Mouse (Mus musculus) liver, embryonic 12.5 days (tissue): ENCODE measurements at regions not wholly inside any gene's neighbourhood (a gene's known extent, or its start where the extent isn't known, plus 50 kb on each side); places are given as distances from the start of the nearest gene placed in this dataset.

Experiments used
- ATAC-seq: fragments of 200-750 bp; cut with Nextera tagmentation; 2 replicates; pipeline ENCODE4 v1.8.0; 2017; ENCODE audit warnings: moderate number of reproducible peaks, mild to moderate bottlenecking, moderate library complexity
- H3K27ac ChIP-seq: fragments of 300-500 bp; sonication (generic); 2 replicates; pipeline ENCODE4 v1.5.1; 2016; ENCODE audit warnings: mild to moderate bottlenecking
- H3K27me3 ChIP-seq: fragments of 300-500 bp; sonication (generic); replicated peaks from 2 replicates; pipeline ENCODE4 v1.6.1; 2016; ENCODE audit warnings: mild to moderate bottlenecking, moderate library complexity
- H3K36me3 ChIP-seq: fragments of 300-500 bp; sonication (generic); 2 replicates; pipeline ENCODE4 v1.6.1; 2016; ENCODE audit warnings: mild to moderate bottlenecking, moderate library complexity
- H3K4me1 ChIP-seq: fragments of 300-500 bp; sonication (generic); 2 replicates; pipeline ENCODE4 v1.6.1; 2016
- H3K4me2 ChIP-seq: fragments of 300-500 bp; sonication (generic); 2 replicates; pipeline ENCODE4 v1.6.1; 2016; ENCODE audit warnings: mild to moderate bottlenecking, moderate library complexity
- H3K4me3 ChIP-seq: fragments of 300-500 bp; sonication (generic); 2 replicates; pipeline ENCODE4 v1.5.1; 2016; ENCODE audit warnings: mild to moderate bottlenecking, moderate library complexity
- H3K9ac ChIP-seq: fragments of 300-500 bp; sonication (generic); 2 replicates; pipeline ENCODE4 v1.6.1; 2016; ENCODE audit warnings: mild to moderate bottlenecking, moderate library complexity
- H3K9me3 ChIP-seq: fragments of 300-500 bp; sonication (generic); replicated peaks from 2 replicates; pipeline ENCODE4 v1.6.1; 2016; ENCODE audit warnings: mild to moderate bottlenecking, moderate library complexity
- WGBS: fragments of 180-500 bp; shearing (Covaris S2); methylation state at CpG from one replicate; pipeline ENCODE4 v1.1.7; 2016; ENCODE audit not compliant: insufficient replicate concordance; 5-methylcytosine and 5-hydroxymethylcytosine counted together

DNA sequence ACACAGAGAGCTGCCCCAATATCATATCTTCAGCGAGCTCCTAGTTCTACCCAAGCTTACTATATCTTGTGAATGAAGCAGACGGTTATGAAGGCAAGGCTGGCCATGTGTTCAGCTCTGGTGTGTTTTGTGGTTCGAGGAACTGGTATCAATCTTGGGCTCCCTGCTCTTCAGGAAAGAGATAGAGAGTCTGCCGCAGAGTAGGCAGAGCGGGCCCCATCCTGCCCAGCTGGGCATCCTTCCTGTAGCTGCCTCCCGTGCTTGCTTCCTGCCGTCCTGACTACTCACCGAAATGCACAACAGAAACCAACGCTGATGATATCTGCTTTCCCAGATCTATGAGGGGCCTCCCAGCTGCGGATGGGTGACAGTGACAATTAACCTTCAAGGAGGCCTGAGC, 60.3 kb downstream of the Snrpe start:
- Histone ChIP-seq H3K9me3 (no peaks in the 10 kb centered on the region), H3K27me3 (no peaks in the 10 kb centered on the region), H3K9ac (no peak overlapping the region), H3K4me2 (0 out of 2 replicates have a peak overlapping the region, but pooled peaks have one; percentile 15), H3K27ac (no peak overlapping the region), H3K36me3 (no peaks in the 10 kb centered on the region), H3K4me3 (no peak overlapping the region), H3K4me1 (peaks cover 4% of the 10 kb centered on the region; the same call in 1 of the 2 replicates)
- WGBS, result 18% methylated on average over 10 of the region's 10 CpGs
- ATAC-seq, result peak; percentile 24; the same call in 1 of the 2 replicates

DNA sequence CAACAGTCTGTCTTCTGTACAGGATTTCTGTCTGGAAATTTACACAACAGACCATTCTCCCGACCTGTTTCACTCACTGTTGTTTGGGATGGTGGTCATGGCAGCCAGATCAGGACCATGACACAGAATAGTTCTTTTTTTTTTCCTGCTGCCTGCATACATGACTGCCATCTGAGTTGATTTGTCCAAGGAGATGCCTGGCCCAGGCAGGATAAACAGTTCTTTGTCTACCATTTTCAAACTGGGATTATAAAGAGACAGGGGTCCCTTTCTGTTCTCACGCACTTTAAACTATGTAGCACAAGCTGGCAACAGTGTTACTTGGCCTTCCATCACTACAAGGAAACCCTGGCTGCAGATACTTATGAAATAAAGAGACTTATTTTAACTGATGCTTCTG, 61.1 kb downstream of the Snrpe start:
- no peaks in the 10 kb centered on the region for H3K36me3 ChIP-seq
- H3K27ac ChIP-seq, result no peak overlapping the region
- H3K9me3 ChIP-seq, result no peaks in the 10 kb centered on the region
- 56% methylated on average over 2 of the region's 2 CpGs for WGBS
- no peak overlapping the region for H3K4me3 ChIP-seq
- ATAC-seq, result no peak
- H3K27me3 ChIP-seq, result no peaks in the 10 kb centered on the region
- no peak overlapping the region for H3K9ac ChIP-seq
- H3K4me1 ChIP-seq, result peaks cover 4% of the 10 kb centered on the region; the same call in 1 of the 2 replicates
- no peak overlapping the region for H3K4me2 ChIP-seq

DNA sequence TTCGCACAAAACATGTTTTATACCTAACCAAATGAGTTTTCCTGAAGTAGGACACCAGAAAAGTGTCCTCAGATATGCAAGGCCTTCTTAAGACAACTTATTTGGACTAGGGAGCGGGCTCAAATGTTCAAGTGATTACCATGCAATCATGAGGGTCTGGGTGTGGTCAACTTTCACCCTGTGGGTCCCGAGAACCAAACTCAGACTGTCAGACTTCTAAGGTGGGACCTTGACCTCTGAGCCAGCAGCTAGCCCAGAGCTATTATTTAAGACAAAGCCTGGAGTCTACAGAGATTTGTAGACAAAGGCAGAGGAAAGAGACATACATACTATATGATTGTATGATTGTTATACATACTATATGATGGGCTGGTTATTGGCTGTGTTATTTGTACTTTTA, 62.5 kb downstream of the Snrpe start:
- Histone ChIP-seq H3K4me1 (peaks cover 4% of the 10 kb centered on the region; the same call in 1 of the 2 replicates), H3K4me3 (no peak overlapping the region), H3K27me3 (no peaks in the 10 kb centered on the region), H3K9me3 (no peaks in the 10 kb centered on the region), H3K36me3 (no peaks in the 10 kb centered on the region), H3K4me2 (no peak overlapping the region), H3K9ac (no peak overlapping the region), H3K27ac (no peak overlapping the region)
- no peak for ATAC-seq
- 58% methylated on average over 3 of the region's 3 CpGs for WGBS

DNA sequence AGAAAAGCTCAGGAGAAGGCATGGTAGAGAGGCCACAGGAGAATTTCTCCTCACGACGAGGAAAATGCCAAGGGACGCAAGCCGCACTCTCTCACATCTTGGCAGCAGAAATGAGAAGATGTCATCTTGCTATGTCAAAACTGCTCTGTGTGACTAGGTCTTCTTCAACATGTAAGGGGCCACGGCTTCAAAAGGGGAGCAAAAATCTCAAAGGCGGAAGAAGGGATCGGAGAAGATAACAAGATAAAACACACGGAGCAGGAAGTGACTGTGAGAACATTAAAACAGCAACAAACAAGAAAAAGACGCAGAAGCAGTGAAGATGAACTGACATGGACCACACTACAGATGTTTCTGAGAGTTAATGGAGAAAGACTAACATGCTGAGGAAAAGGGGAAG, 65.1 kb downstream of the Snrpe start:
- H3K36me3 ChIP-seq, result no peaks in the 10 kb centered on the region
- no peaks in the 10 kb centered on the region for H3K9me3 ChIP-seq
- no peak overlapping the region for H3K4me2 ChIP-seq
- 51% methylated on average over 9 of the region's 9 CpGs for WGBS
- H3K27me3 ChIP-seq, result no peaks in the 10 kb centered on the region
- no peak overlapping the region for H3K9ac ChIP-seq
- ATAC-seq, result no peak
- H3K4me1 ChIP-seq, result peaks cover 3% of the 10 kb centered on the region; the same call in 1 of the 2 replicates
- no peak overlapping the region for H3K4me3 ChIP-seq
- H3K27ac ChIP-seq, result no peak overlapping the region

DNA sequence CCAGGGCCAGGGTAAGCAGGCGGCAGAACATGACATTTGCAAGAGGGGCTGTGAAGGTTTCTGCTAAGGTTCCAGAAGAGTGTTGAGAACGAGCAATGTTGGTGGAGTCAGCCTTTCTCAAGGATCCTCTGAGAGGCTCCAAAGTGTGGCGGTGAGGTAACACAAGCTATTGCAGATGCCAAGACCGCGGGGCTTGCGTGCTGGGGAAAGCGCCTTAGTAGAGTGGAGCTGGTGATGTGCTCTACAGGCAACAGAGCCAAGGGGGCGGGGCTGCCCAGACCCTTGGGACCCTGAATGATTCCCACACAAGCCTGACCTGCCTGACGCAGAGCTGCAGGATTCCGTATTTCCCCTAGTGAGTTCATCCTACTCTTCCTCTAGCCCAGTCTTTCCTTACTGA, 66.3 kb downstream of the Snrpe start:
- no peak overlapping the region for H3K9ac ChIP-seq
- no peaks in the 10 kb centered on the region for H3K27me3 ChIP-seq
- no peak overlapping the region for H3K4me3 ChIP-seq
- H3K4me2 ChIP-seq, result no peak overlapping the region
- no peaks in the 10 kb centered on the region for H3K36me3 ChIP-seq
- ATAC-seq, result no peak
- WGBS, result 76% methylated on average over 10 of the region's 10 CpGs
- H3K4me1 ChIP-seq, result no peaks in the 10 kb centered on the region
- H3K9me3 ChIP-seq, result no peaks in the 10 kb centered on the region
- H3K27ac ChIP-seq, result no peak overlapping the region

DNA sequence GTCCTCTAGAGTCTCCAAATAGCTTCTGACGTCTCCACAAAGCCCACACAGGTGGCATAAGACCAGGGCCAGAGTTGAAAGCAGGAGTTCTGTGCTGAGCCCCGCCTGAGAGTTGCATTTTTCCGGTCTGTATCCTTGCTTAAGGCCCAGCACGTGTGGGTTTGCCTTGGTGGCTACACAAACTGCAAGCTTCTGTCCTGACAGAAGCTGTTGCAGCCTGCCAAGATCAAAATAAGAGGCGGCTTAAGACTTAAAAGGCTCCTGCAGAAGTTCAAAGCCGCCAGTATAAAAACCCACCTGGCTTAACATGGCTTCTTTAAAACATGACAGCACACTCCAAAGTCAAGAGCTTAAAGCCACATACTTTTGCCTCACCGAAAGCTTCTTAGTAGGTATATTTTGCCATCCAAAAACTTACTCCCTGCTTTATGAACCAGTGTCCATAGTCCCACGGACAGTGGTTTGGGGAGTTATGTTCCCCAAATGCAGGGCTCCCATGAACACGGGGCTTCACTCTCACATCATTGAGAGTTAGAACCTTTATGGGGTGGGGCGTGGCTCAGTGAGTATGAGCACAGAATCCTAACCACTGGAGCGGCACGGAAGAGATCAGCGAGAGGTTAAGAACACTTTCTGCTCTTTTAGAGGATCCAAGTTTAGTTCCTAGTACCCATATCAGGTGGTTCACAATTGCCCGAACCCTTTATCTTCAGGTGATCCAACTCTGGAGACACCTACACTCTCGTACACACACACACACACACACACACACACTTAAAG, 67.9 kb downstream of the Snrpe start:
- ATAC-seq, result no peak
- H3K9me3 ChIP-seq, result no peaks in the 10 kb centered on the region
- no peaks in the 10 kb centered on the region for H3K36me3 ChIP-seq
- H3K27me3 ChIP-seq, result no peaks in the 10 kb centered on the region
- H3K27ac ChIP-seq, result no peak overlapping the region
- no peak overlapping the region for H3K4me2 ChIP-seq
- H3K9ac ChIP-seq, result no peak overlapping the region
- whole genome bisulfite sequencing, result 72% methylated on average over 15 of the region's 15 CpGs
- H3K4me1 ChIP-seq, result no peaks in the 10 kb centered on the region
- no peak overlapping the region for H3K4me3 ChIP-seq

DNA sequence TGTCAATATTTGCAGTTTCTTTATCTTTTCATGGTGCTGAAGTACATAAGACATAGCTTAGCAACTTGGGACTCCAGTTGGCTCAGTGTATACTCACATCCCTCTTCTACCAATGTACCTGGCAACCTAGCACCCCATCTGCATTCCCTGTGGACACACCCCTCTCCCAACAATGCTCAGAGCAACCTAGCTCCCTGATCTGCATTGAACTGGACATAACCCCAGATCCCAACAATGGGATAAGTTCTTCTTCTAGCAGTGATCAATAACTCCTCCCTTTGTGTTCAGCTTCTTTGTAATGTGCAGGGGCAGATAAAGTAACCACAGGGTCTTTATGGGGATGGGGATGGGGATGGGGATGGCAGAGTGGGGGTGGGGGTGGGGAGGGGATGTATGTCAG, 79.4 kb downstream of the Snrpe start:
- Histone ChIP-seq H3K9ac (no peak overlapping the region), H3K36me3 (no peaks in the 10 kb centered on the region), H3K27ac (no peak overlapping the region), H3K4me1 (no peaks in the 10 kb centered on the region), H3K9me3 (no peaks in the 10 kb centered on the region), H3K27me3 (no peaks in the 10 kb centered on the region), H3K4me3 (no peak overlapping the region), H3K4me2 (no peak overlapping the region)
- ATAC-seq, result no peak

DNA sequence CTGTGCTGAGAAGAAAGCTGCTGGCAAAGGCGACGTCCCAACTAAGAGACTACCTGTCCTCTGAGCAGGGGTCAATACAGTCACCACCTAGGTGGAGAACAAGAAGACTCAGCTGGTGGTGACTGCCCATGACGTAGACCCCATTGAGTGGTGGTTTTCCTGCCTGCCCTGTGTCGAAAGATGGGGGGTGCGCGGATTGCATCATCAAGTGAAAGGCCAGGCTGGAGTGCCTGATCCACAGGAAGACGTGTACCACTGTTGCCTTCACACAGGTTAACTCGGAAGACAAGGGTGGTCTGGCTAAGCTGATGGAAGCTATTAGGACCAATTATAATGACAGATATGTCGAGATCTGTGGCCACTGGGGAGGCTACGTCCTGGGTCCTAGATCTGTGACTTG, 80.3 kb downstream of the Snrpe start:
- H3K36me3 ChIP-seq, result no peaks in the 10 kb centered on the region
- H3K4me3 ChIP-seq, result no peak overlapping the region
- no peak overlapping the region for H3K27ac ChIP-seq
- 63% methylated on average over 10 of the region's 10 CpGs for WGBS
- no peak overlapping the region for H3K4me2 ChIP-seq
- H3K9me3 ChIP-seq, result no peaks in the 10 kb centered on the region
- H3K27me3 ChIP-seq, result no peaks in the 10 kb centered on the region
- ATAC-seq, result no peak
- H3K4me1 ChIP-seq, result no peaks in the 10 kb centered on the region
- H3K9ac ChIP-seq, result no peak overlapping the region

DNA sequence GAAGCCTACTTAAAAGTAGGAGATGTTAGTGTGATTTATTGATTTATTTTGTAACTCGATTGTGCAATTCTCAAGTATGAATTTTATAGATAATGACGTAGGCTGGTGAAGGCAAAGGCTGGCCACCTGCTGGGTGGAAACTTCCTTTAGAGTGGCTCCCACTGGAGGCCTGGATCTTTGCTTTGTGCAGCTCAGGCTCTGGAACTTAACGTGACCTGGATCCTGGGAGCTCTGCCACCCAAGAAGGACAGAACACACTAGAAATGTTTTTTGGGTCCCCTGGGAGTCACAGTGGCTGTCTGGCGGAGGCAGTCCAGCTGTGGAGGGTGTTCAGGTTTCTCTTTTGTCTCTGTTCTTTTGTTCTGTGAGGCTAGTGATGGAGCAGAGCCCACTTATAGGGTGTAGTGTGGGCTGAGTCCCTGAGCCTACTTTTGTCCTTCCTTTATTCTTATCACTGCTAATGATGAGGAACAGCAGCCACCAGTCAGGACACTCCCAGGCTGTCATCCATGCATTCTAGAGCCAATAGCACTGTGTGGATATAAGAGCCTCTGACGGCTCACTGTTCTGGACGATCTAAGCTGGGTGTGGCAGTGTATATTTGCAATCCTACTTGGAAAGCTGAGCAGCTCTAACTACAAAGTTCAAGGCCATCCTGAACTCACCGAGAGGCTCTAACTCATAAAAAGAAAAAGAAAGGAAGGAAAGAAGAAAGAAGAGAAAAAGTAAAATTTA, 82.3 kb downstream of the Snrpe start:
- WGBS, result 50% methylated on average over 7 of the region's 7 CpGs
- Histone ChIP-seq H3K36me3 (no peaks in the 10 kb centered on the region), H3K9ac (no peak overlapping the region), H3K4me1 (no peaks in the 10 kb centered on the region), H3K4me2 (no peak overlapping the region), H3K4me3 (no peak overlapping the region), H3K27ac (no peak overlapping the region), H3K27me3 (no peaks in the 10 kb centered on the region), H3K9me3 (no peaks in the 10 kb centered on the region)
- ATAC-seq, result no peak

DNA sequence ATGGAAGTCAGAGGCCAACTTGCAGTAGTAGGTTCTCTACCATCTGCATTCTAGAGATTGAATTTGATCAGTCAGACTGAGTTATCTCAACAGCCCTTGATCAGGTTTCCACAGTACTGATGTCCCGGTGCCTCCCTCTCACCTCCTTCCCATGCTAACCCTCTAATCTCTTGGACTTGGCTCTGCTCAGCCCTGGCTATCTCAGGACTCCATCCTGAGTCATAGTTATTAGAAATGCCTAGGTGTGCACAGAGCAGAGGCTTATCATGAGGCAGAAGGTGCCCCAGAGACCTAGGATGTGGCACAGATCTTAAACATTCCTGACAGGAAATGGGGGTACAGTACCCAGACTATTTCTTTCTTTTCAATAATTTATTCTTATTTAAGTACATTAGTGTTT, 87.3 kb downstream of the Snrpe start:
- no peak for ATAC-seq
- H3K4me3 ChIP-seq, result no peak overlapping the region
- WGBS, result 40% methylated on average over 1 of the region's 1 CpGs
- no peak overlapping the region for H3K27ac ChIP-seq
- H3K9ac ChIP-seq, result no peak overlapping the region
- no peaks in the 10 kb centered on the region for H3K27me3 ChIP-seq
- no peaks in the 10 kb centered on the region for H3K36me3 ChIP-seq
- no peak overlapping the region for H3K4me2 ChIP-seq
- H3K9me3 ChIP-seq, result no peaks in the 10 kb centered on the region
- no peaks in the 10 kb centered on the region for H3K4me1 ChIP-seq

DNA sequence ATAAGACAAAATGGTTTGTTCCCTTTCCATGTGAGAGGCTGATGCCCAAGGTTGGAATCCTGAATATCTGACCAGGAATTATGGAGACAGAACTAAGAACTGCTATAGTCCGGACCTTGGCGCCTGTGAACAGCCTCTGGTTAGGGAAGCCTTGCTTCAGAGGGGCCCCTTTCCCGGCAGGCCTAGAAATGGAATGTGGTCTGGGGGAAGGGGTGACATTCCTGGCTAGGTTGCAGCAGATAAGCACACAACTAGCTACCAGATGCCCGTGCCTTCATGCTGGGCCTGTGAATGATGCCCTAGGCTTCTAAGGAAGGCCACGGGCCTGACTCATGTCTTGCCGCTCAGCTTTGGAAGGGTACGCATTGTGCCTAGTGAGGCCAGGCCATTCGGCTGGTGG, 89.4 kb downstream of the Snrpe start:
- no peak for ATAC-seq
- H3K27ac ChIP-seq, result no peak overlapping the region
- 64% methylated on average over 8 of the region's 8 CpGs for WGBS

DNA sequence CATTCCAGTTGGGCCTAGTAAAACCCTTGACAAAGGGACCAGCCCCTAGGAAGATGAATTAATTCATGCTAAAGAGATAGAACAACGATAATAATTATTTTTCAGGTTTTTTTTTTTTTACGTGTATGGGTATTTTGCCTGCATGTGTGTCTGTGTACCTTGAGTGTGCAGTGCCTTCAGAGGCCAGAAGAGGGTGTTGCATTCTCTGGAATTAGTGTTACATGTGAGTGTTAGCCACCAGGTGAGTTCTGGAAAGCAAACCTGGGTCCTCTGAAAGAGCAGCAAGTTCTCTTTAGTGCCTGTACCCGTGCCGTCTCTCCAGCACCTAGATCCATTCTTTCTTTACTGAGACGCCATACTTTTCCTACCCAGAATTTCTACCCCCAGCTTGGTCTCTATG, 92.8 kb upstream of the Sox13 start:
- ATAC-seq, result no peak
- WGBS, result 74% methylated on average over 5 of the region's 5 CpGs
- H3K36me3 ChIP-seq, result no peaks in the 10 kb centered on the region

More for the DNA sequence above, 89.4 kb downstream of the Snrpe start:
- Histone ChIP-seq H3K4me2 (no peak overlapping the region), H3K4me1 (no peaks in the 10 kb centered on the region), H3K27me3 (no peaks in the 10 kb centered on the region), H3K9ac (no peak overlapping the region), H3K36me3 (no peaks in the 10 kb centered on the region), H3K4me3 (no peak overlapping the region), H3K9me3 (no peaks in the 10 kb centered on the region)

More for the DNA sequence above, 92.8 kb upstream of the Sox13 start:
- Histone ChIP-seq H3K27me3 (no peaks in the 10 kb centered on the region), H3K27ac (no peak overlapping the region), H3K4me2 (no peak overlapping the region), H3K9ac (no peak overlapping the region), H3K4me3 (no peak overlapping the region), H3K4me1 (no peaks in the 10 kb centered on the region), H3K9me3 (no peaks in the 10 kb centered on the region)
